Mouse (Mus musculus) midbrain, embryonic 11.5 days (tissue): ENCODE results near the gene Pth1r. TPM values are rescaled to one million over a fixed set of nuclear protein-coding genes. Genes with fewer than 3 reads are reported as not detected.

Experiments used
- ATAC-seq: fragments of 200-750 bp; cut with Nextera tagmentation; 2 replicates; pipeline ENCODE4 v1.8.0; 2017; ENCODE audit warnings: moderate TSS enrichment, moderate library complexity; ENCODE audit not compliant: low FRiP score
- DNase-seq: peaks from one replicate; pipeline ENCODE4 v3.0.0; 2015; ENCODE audit warnings: low spot score; ENCODE audit errors: missing footprints
- H3K27ac ChIP-seq: fragments of 300-500 bp; sonication (generic); 2 replicates; pipeline ENCODE4 v1.5.1; 2014; ENCODE audit warnings: low read depth, low read length
- H3K27me3 ChIP-seq: fragments of 300-500 bp; sonication (generic); 2 replicates; pipeline ENCODE4 v1.6.1; 2014; ENCODE audit warnings: mild to moderate bottlenecking, low read length, moderate library complexity, mixed read lengths; ENCODE audit not compliant: control insufficient read depth, insufficient read depth
- H3K36me3 ChIP-seq: fragments of 300-500 bp; sonication (generic); 2 replicates; pipeline ENCODE4 v1.6.1; 2014; ENCODE audit warnings: mild to moderate bottlenecking, low read length, moderate library complexity, mixed read lengths; ENCODE audit not compliant: control insufficient read depth, insufficient read depth
- H3K4me1 ChIP-seq: fragments of 300-500 bp; sonication (generic); 2 replicates; pipeline ENCODE4 v1.6.1; 2014; ENCODE audit warnings: low read length; ENCODE audit not compliant: control insufficient read depth, insufficient read depth
- H3K4me2 ChIP-seq: fragments of 300-500 bp; sonication (generic); 2 replicates; pipeline ENCODE4 v1.6.1; 2014; ENCODE audit warnings: mild to moderate bottlenecking, moderate library complexity
- H3K4me3 ChIP-seq: fragments of 300-500 bp; sonication (generic); 2 replicates; pipeline ENCODE4 v1.5.1; 2014; ENCODE audit warnings: low read depth, low read length
- H3K9ac ChIP-seq: fragments of 300-500 bp; sonication (generic); 2 replicates; pipeline ENCODE4 v1.6.1; 2014; ENCODE audit warnings: low read length
- H3K9me3 ChIP-seq: fragments of 300-500 bp; sonication (generic); 2 replicates; pipeline ENCODE4 v1.6.1; 2016; ENCODE audit warnings: low read length; ENCODE audit not compliant: control insufficient read depth
- WGBS: fragments of 180-500 bp; shearing (Covaris S2); extraction: QIAGEN DNeasy Blood & Tissue Kit; methylation state at CpG from one replicate; pipeline ENCODE4 v1.1.7; 2014; 5-methylcytosine and 5-hydroxymethylcytosine counted together
- polyA plus RNA-seq: library from polyadenylated mRNA; unstranded; fragments of >200 nt; fragmentation: Nextera tagmentation; extraction: Ambion mirVana; gene quantifications from 2 replicates; pipeline ENCODE4 v1.2.1, GENCODE M21; 2014

Gene Pth1r
- polyA plus RNA-seq, result 17.0 and 20.3 TPM in 2 replicates

GRCm38 (mm10) chr9:110746961-110747360 lies at the start of gene Pth1r:
Pth1r (minus strand) TSS chr9:110747145.
- H3K4me2 ChIP-seq, result no peak within 1 kb of the TSS
- ATAC-seq, result no peak
- no peak within 1 kb of the TSS for H3K27ac ChIP-seq
- no peak within 1 kb of the TSS for H3K4me3 ChIP-seq
- no peaks in the 10 kb centered on the region for H3K9me3 ChIP-seq
- 71% methylated on average over 7 of the region's 7 CpGs for WGBS
- no peaks in the 10 kb centered on the region for H3K36me3 ChIP-seq
- peaks cover 13% of the 10 kb centered on the region; the same call in 1 of the 2 replicates for H3K27me3 ChIP-seq
- peaks cover 3% of the 10 kb centered on the region for H3K4me1 ChIP-seq
- peak; percentile 73 for DNase-seq
- no peak within 1 kb of the TSS for H3K9ac ChIP-seq

- Histone ChIP-seq H3K4me3 (no peak overlapping the region), H3K27me3 (no peaks in the 10 kb centered on the region), H3K27ac (no peak overlapping the region), H3K9ac (no peak overlapping the region), H3K4me2 (no peak overlapping the region), H3K4me1 (no peaks in the 10 kb centered on the region), H3K36me3 (no peaks in the 10 kb centered on the region), H3K9me3 (no peaks in the 10 kb centered on the region; the same call in 1 of the 2 replicates)
- DNase-seq (no peak), ATAC-seq (no peak)
- WGBS, result 76% methylated on average over 4 of the region's 4 CpGs
Observed at GRCm38 (mm10) chr9:110790462-110790861, 43.5 kb upstream of the Pth1r start.

- Histone ChIP-seq H3K9me3 (no peaks in the 10 kb centered on the region; the same call in 1 of the 2 replicates), H3K36me3 (no peaks in the 10 kb centered on the region), H3K27me3 (no peaks in the 10 kb centered on the region), H3K9ac (no peak overlapping the region), H3K4me1 (no peaks in the 10 kb centered on the region), H3K4me2 (no peak overlapping the region), H3K4me3 (no peak overlapping the region), H3K27ac (no peak overlapping the region)
- no peak for DNase-seq
- no peak for ATAC-seq
- WGBS, result 90% methylated on average over 3 of the region's 3 CpGs
Observed at GRCm38 (mm10) chr9:110788169-110788568, 41.2 kb upstream of the Pth1r start.

GRCm38 (mm10) chr9:110783611-110784010 lies 36.7 kb upstream of the Pth1r start:
- DNase-seq, result no peak
- no peaks in the 10 kb centered on the region for H3K36me3 ChIP-seq
- H3K4me2 ChIP-seq, result no peak overlapping the region
- H3K4me1 ChIP-seq, result peaks cover 5% of the 10 kb centered on the region
- no peaks in the 10 kb centered on the region for H3K27me3 ChIP-seq
- no peak overlapping the region for H3K9ac ChIP-seq
- H3K27ac ChIP-seq, result no peak overlapping the region
- H3K9me3 ChIP-seq, result no peaks in the 10 kb centered on the region; the same call in 1 of the 2 replicates
- H3K4me3 ChIP-seq, result no peak overlapping the region
- WGBS, result 52% methylated on average over 1 of the region's 1 CpGs
- no peak for ATAC-seq

GRCm38 (mm10) chr9:110781731-110782130 lies 34.8 kb upstream of the Pth1r start:
- H3K4me3 ChIP-seq, result peak overlapping the region; percentile 47
- ATAC-seq (peak; percentile 77), DNase-seq (peak; percentile 98)
- H3K36me3 ChIP-seq, result no peaks in the 10 kb centered on the region
- WGBS, result under 1% methylated on average over 23 of the region's 23 CpGs
- no peaks in the 10 kb centered on the region for H3K9me3 ChIP-seq
- H3K4me1 ChIP-seq, result peaks cover 5% of the 10 kb centered on the region
- H3K27me3 ChIP-seq, result no peaks in the 10 kb centered on the region
- no peak overlapping the region for H3K27ac ChIP-seq
- H3K9ac ChIP-seq, result peak overlapping the region; percentile 74
- peak overlapping the region; percentile 83 for H3K4me2 ChIP-seq

GRCm38 (mm10) chr9:110781256-110781721 lies 34.3 kb upstream of the Pth1r start:
- WGBS, result 0% methylated on average over 42 of the region's 43 CpGs
- no peaks in the 10 kb centered on the region for H3K9me3 ChIP-seq
- H3K9ac ChIP-seq, result peak overlapping the region; percentile 74
- H3K4me1 ChIP-seq, result peaks cover 5% of the 10 kb centered on the region
- no peak overlapping the region for H3K27ac ChIP-seq
- H3K4me3 ChIP-seq, result peak overlapping the region; percentile 47
- H3K36me3 ChIP-seq, result no peaks in the 10 kb centered on the region
- DNase-seq, result peak; percentile 100
- peak; percentile 96 for ATAC-seq
- H3K27me3 ChIP-seq, result no peaks in the 10 kb centered on the region
- peak overlapping the region; percentile 83 for H3K4me2 ChIP-seq

GRCm38 (mm10) chr9:110779242-110779913 lies 32.4 kb upstream of the Pth1r start:
- H3K9me3 ChIP-seq, result no peaks in the 10 kb centered on the region
- no peak overlapping the region for H3K27ac ChIP-seq
- ATAC-seq, result no peak
- H3K4me2 ChIP-seq, result no peak overlapping the region
- no peak for DNase-seq
- H3K4me1 ChIP-seq, result peaks cover 5% of the 10 kb centered on the region
- no peaks in the 10 kb centered on the region for H3K27me3 ChIP-seq
- no peaks in the 10 kb centered on the region for H3K36me3 ChIP-seq
- H3K9ac ChIP-seq, result no peak overlapping the region
- H3K4me3 ChIP-seq, result no peak overlapping the region
- WGBS, result 55% methylated on average over 5 of the region's 5 CpGs

- Histone ChIP-seq H3K4me3 (no peak overlapping the region), H3K36me3 (no peaks in the 10 kb centered on the region), H3K27ac (no peak overlapping the region), H3K4me2 (no peak overlapping the region), H3K27me3 (no peaks in the 10 kb centered on the region), H3K9ac (no peak overlapping the region), H3K4me1 (peaks cover 5% of the 10 kb centered on the region), H3K9me3 (no peaks in the 10 kb centered on the region)
- WGBS, result 83% methylated on average over 7 of the region's 7 CpGs
- no peak for DNase-seq
- ATAC-seq, result no peak
Observed at GRCm38 (mm10) chr9:110778559-110778958, 31.6 kb upstream of the Pth1r start.

- 100% methylated on average over 1 of the region's 1 CpGs for WGBS
- DNase-seq (no peak), ATAC-seq (no peak)
- Histone ChIP-seq H3K9ac (no peak overlapping the region), H3K4me2 (no peak overlapping the region), H3K4me1 (peaks cover 5% of the 10 kb centered on the region), H3K27me3 (no peaks in the 10 kb centered on the region), H3K36me3 (no peaks in the 10 kb centered on the region), H3K27ac (no peak overlapping the region), H3K4me3 (no peak overlapping the region), H3K9me3 (no peaks in the 10 kb centered on the region)
Observed at GRCm38 (mm10) chr9:110778100-110778499, 31.2 kb upstream of the Pth1r start.
